Mouse (Mus musculus): Measurements from ENCODE around the gene Wnt3a. TPM values are rescaled to one million over a fixed set of nuclear protein-coding genes. Genes with fewer than 3 reads are reported as not detected.

Wnt3a gene
- total RNA-seq (2014; rRNA removed) (0.16 TPM in 1 of 2 replicates, not detected in the other), polyA plus RNA-seq (2015; fragmentation: Nextera tagmentation; extraction: Ambion mirVana) (0.10 TPM in 1 of 2 replicates, not detected in the other)

GRCm38 (mm10) chr11:59290702-59291303 is at the start of gene Wnt3a:
Gene Wnt3a (minus strand): TSS chr11:59290752.
- TF ChIP-seq CTCF (IDR thresholded peaks at IDR 0.05): no peak

GRCm38 (mm10) chr11:59338736-59339120 is 48.2 kb upstream of the Wnt3a start:
- Histone ChIP-seq H3K36me3 (ENCODE audit: insufficient read depth, low read length) (no peaks in the 10 kb centered on the region), H3K4me3 (ENCODE audit: low read depth, low read length) (no peak overlapping the region), H3K27me3 (ENCODE audit: insufficient read depth, low read length) (no peaks in the 10 kb centered on the region), H3K9me3 (ENCODE audit: low read length) (no peaks in the 10 kb centered on the region), H3K4me1 (ENCODE audit: insufficient read depth, low read length) (no peaks in the 10 kb centered on the region), H3K27ac (ENCODE audit: low read depth, low read length) (no peak overlapping the region), H3K4me2 (ENCODE audit: low read depth, low read length, poor library complexity, severe bottlenecking) (no peak overlapping the region), H3K9ac (replicated peaks; ENCODE audit: low read length, poor library complexity, severe bottlenecking) (no peak overlapping the region)
- 88% methylated on average over 2 of the region's 2 CpGs for WGBS
- no peak for TF ChIP-seq CTCF (IDR thresholded peaks at IDR 0.05)
- no peak for ATAC-seq (ENCODE audit: low FRiP score)
- no peak for DNase-seq (ENCODE audit: low spot score)

More at GRCm38 (mm10) chr11:59290702-59291303, at the start of gene Wnt3a:
- ATAC-seq (ENCODE audit: low FRiP score): no peak
- Histone ChIP-seq H3K9ac (replicated peaks; ENCODE audit: low read length, poor library complexity, severe bottlenecking) (0 out of 2 replicates have a peak within 1 kb of the TSS, but pooled peaks have one; percentile 4), H3K4me3 (ENCODE audit: low read depth, low read length) (peak within 1 kb of the TSS; percentile 30), H3K27me3 (ENCODE audit: insufficient read depth, low read length) (peaks cover 79% of the 10 kb centered on the region), H3K36me3 (ENCODE audit: insufficient read depth, low read length) (no peaks in the 10 kb centered on the region), H3K4me1 (ENCODE audit: insufficient read depth, low read length) (peaks cover 8% of the 10 kb centered on the region; the same call in 1 of the 2 replicates), H3K27ac (ENCODE audit: low read depth, low read length) (no peak within 1 kb of the TSS), H3K4me2 (ENCODE audit: low read depth, low read length, poor library complexity, severe bottlenecking) (peak within 1 kb of the TSS; percentile 55), H3K9me3 (ENCODE audit: low read length) (no peaks in the 10 kb centered on the region)
- DNase-seq (ENCODE audit: low spot score): no peak
- whole genome bisulfite sequencing: under 1% methylated on average over 23 of the region's 60 CpGs

- no peaks in the 10 kb centered on the region for H3K4me1 ChIP-seq (ENCODE audit: insufficient read depth, low read length)
- H3K9me3 ChIP-seq (ENCODE audit: low read length): no peaks in the 10 kb centered on the region
- no peaks in the 10 kb centered on the region for H3K36me3 ChIP-seq (ENCODE audit: insufficient read depth, low read length)
- no peak for ATAC-seq (ENCODE audit: low FRiP score)
- no peak overlapping the region for H3K9ac ChIP-seq (replicated peaks; ENCODE audit: low read length, poor library complexity, severe bottlenecking)
- H3K27me3 ChIP-seq (ENCODE audit: insufficient read depth, low read length): no peaks in the 10 kb centered on the region
- WGBS: 68% methylated on average over 13 of the region's 13 CpGs
- H3K4me2 ChIP-seq (ENCODE audit: low read depth, low read length, poor library complexity, severe bottlenecking): no peak overlapping the region
- H3K27ac ChIP-seq (ENCODE audit: low read depth, low read length): no peak overlapping the region
- no peak overlapping the region for H3K4me3 ChIP-seq (ENCODE audit: low read depth, low read length)
- no peak for TF ChIP-seq CTCF (IDR thresholded peaks at IDR 0.05)
- peak; percentile 14 for DNase-seq (ENCODE audit: low spot score)
These were observed 47.6 kb upstream of the Wnt3a start for GRCm38 (mm10) chr11:59337955-59338735.

GRCm38 (mm10) chr11:59336381-59336780 is 45.8 kb upstream of the Wnt3a start:
- ATAC-seq (ENCODE audit: low FRiP score): 0 out of 2 replicates have a peak, but pooled peaks have one; percentile 23
- H3K9me3 ChIP-seq (ENCODE audit: low read length): no peaks in the 10 kb centered on the region
- no peaks in the 10 kb centered on the region for H3K27me3 ChIP-seq (ENCODE audit: insufficient read depth, low read length)
- H3K36me3 ChIP-seq (ENCODE audit: insufficient read depth, low read length): no peaks in the 10 kb centered on the region
- DNase-seq (ENCODE audit: low spot score): peak; percentile 21
- no peak overlapping the region for H3K27ac ChIP-seq (ENCODE audit: low read depth, low read length)
- WGBS: 17% methylated on average over 1 of the region's 1 CpGs
- H3K9ac ChIP-seq (replicated peaks; ENCODE audit: low read length, poor library complexity, severe bottlenecking): no peak overlapping the region
- H3K4me1 ChIP-seq (ENCODE audit: insufficient read depth, low read length): no peaks in the 10 kb centered on the region
- peak; percentile 34 for TF ChIP-seq CTCF (IDR thresholded peaks at IDR 0.05)
- no peak overlapping the region for H3K4me3 ChIP-seq (ENCODE audit: low read depth, low read length)
- H3K4me2 ChIP-seq (ENCODE audit: low read depth, low read length, poor library complexity, severe bottlenecking): no peak overlapping the region

- no peak overlapping the region for H3K9ac ChIP-seq (replicated peaks; ENCODE audit: low read length, poor library complexity, severe bottlenecking)
- no peak overlapping the region for H3K27ac ChIP-seq (ENCODE audit: low read depth, low read length)
- no peak overlapping the region for H3K4me3 ChIP-seq (ENCODE audit: low read depth, low read length)
- DNase-seq (ENCODE audit: low spot score): no peak
- 43% methylated on average over 2 of the region's 2 CpGs for WGBS
- H3K9me3 ChIP-seq (ENCODE audit: low read length): no peaks in the 10 kb centered on the region
- no peaks in the 10 kb centered on the region for H3K36me3 ChIP-seq (ENCODE audit: insufficient read depth, low read length)
- no peaks in the 10 kb centered on the region for H3K27me3 ChIP-seq (ENCODE audit: insufficient read depth, low read length)
- H3K4me1 ChIP-seq (ENCODE audit: insufficient read depth, low read length): no peaks in the 10 kb centered on the region
- no peak for ATAC-seq (ENCODE audit: low FRiP score)
- H3K4me2 ChIP-seq (ENCODE audit: low read depth, low read length, poor library complexity, severe bottlenecking): no peak overlapping the region
- no peak for TF ChIP-seq CTCF (IDR thresholded peaks at IDR 0.05)
These were observed 45.4 kb upstream of the Wnt3a start for GRCm38 (mm10) chr11:59335942-59336341.

- Histone ChIP-seq H3K9ac (replicated peaks; ENCODE audit: low read length, poor library complexity, severe bottlenecking) (no peak overlapping the region), H3K27ac (ENCODE audit: low read depth, low read length) (no peak overlapping the region), H3K36me3 (ENCODE audit: insufficient read depth, low read length) (no peaks in the 10 kb centered on the region), H3K4me3 (ENCODE audit: low read depth, low read length) (no peak overlapping the region), H3K27me3 (ENCODE audit: insufficient read depth, low read length) (no peaks in the 10 kb centered on the region), H3K4me1 (ENCODE audit: insufficient read depth, low read length) (no peaks in the 10 kb centered on the region; the same call in 1 of the 2 replicates), H3K9me3 (ENCODE audit: low read length) (no peaks in the 10 kb centered on the region), H3K4me2 (ENCODE audit: low read depth, low read length, poor library complexity, severe bottlenecking) (no peak overlapping the region)
- ATAC-seq (ENCODE audit: low FRiP score) (no peak), DNase-seq (ENCODE audit: low spot score) (no peak)
- 92% methylated on average over 4 of the region's 4 CpGs for WGBS
- TF ChIP-seq CTCF (IDR thresholded peaks at IDR 0.05): no peak
These were observed 44.6 kb upstream of the Wnt3a start for GRCm38 (mm10) chr11:59335150-59335549.
